ENCODE assay signal across 7 mouse cellular contexts in the genomic region with DNA sequence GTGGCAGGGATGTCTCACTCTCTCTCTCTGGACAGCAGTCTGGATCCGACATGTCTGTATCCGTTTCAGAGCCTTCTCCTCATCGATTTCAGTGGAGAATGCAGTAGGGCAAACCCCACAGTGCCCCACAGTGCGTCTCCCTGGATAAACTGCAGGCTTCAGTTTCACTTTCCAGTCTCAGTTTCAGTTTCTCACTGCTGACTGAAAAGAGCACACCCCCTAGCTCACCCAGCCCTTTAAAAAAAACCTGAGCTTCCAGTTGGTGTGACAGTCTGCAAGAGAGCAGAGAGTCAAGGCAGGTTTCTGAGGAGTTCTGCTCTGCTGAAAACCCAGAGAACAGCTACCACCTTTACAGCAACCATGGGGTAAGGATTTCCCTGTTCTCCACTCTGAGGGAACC. TPM values are rescaled to one million over a fixed set of nuclear protein-coding genes. Genes with fewer than 3 reads are reported as not detected.
DNase-seq lines count a peak whose midpoint lies in the region; ATAC-seq and TF ChIP-seq lines count a peak whose summit lies in the region.

Ifit1bl2 (minus strand) TSS at position 121 of the 400 bp plus-strand sequence.
Ifit1 (plus strand) TSS at position 249 of the 400 bp plus-strand sequence.

- H3K4me3 ChIP-seq in liver, embryonic 15.5 days (replicated peaks) = peak within 1 kb of the TSS; percentile 26; the same call in 1 of the 2 replicates
- H3K4me3 ChIP-seq in stomach, postnatal 0 days (ENCODE audit: low read depth, low read length) = peak within 1 kb of the TSS; percentile 25

- DNase-seq in 3134 (ENCODE audit: extremely low read depth, insufficient read length, low spot score) (peak; percentile 23), 3T3-L1 (ENCODE audit: low read depth, low spot score) (peak; percentile 73)
- peak; percentile 28 for DNase-seq in stomach, postnatal 0 days (ENCODE audit: low spot score)
- DNase-seq in cerebellum, adult 18-20 months = no peak
- DNase-seq in layer of hippocampus, adult 11-12 months (ENCODE audit: low spot score) = no peak

- TF ChIP-seq CTCF in stomach, postnatal 0 days (IDR thresholded peaks at IDR 0.05; ENCODE audit: low read depth) = no peak

- peaks cover 17% of the 10 kb centered on the region for H3K4me1 ChIP-seq in liver, embryonic 15.5 days (replicated peaks)
- H3K4me1 ChIP-seq in stomach, postnatal 0 days (replicated peaks; ENCODE audit: control insufficient read depth, insufficient read depth) = no peaks in the 10 kb centered on the region

- no peak within 1 kb of the TSS for H3K27ac ChIP-seq in liver, embryonic 15.5 days (replicated peaks)
- H3K27ac ChIP-seq in stomach, postnatal 0 days (replicated peaks) = no peak within 1 kb of the TSS

- H3K9ac ChIP-seq in liver, embryonic 15.5 days = peak within 1 kb of the TSS; percentile 35; the same call in 1 of the 2 replicates
- H3K9ac ChIP-seq in stomach, postnatal 0 days (ENCODE audit: low read length) = peak within 1 kb of the TSS; percentile 43

- no peak for TF ChIP-seq EP300 in stomach, postnatal 0 days (optimal IDR thresholded peaks at IDR 0.05)

- whole genome bisulfite sequencing in liver, embryonic 15.5 days (ENCODE audit: insufficient replicate concordance) = 31% methylated on average over 4 of the region's 4 CpGs
- 18% methylated on average over 4 of the region's 4 CpGs for WGBS in stomach, postnatal 0 days

- H3K36me3 ChIP-seq in liver, embryonic 15.5 days (replicated peaks) = no peaks in the 10 kb centered on the region
- no peaks in the 10 kb centered on the region for H3K36me3 ChIP-seq in stomach, postnatal 0 days (ENCODE audit: control insufficient read depth, insufficient read depth, low read length)

- peak within 1 kb of the TSS; percentile 46 for H3K4me2 ChIP-seq in liver, embryonic 15.5 days
- peak within 1 kb of the TSS; percentile 49 for H3K4me2 ChIP-seq in stomach, postnatal 0 days (replicated peaks; ENCODE audit: low read depth)

- H3K9me3 ChIP-seq in liver, embryonic 15.5 days (replicated peaks) = no peaks in the 10 kb centered on the region
- H3K9me3 ChIP-seq in stomach, postnatal 0 days (ENCODE audit: control insufficient read depth, low read length) = no peaks in the 10 kb centered on the region

- H3K27me3 ChIP-seq in liver, embryonic 15.5 days = peaks cover 15% of the 10 kb centered on the region; the same call in 1 of the 2 replicates
- no peaks in the 10 kb centered on the region for H3K27me3 ChIP-seq in stomach, postnatal 0 days (ENCODE audit: control insufficient read depth, insufficient read depth, low read length)

- ATAC-seq in granulocyte monocyte progenitor cell, adult 5-6 weeks (replicated peaks; ENCODE audit: poor library complexity, severe bottlenecking) = peak; percentile 87
- peak; percentile 10; the same call in 1 of the 2 replicates for ATAC-seq in liver, embryonic 15.5 days (ENCODE audit: insufficient read depth)
- peak; percentile 75; the same call in 1 of the 2 replicates for ATAC-seq in stomach, postnatal 0 days (ENCODE audit: low FRiP score, low TSS enrichment)

RNA-seq across cellular contexts. Expression of gene Ifit1bl2, which starts in this region (rescaled TPM):
- not detected in 2 replicates for total RNA-seq in granulocyte monocyte progenitor cell, adult 5-6 weeks (2014; fragmentation: Nextera tagmentation)
- 0.04 and 1.3 TPM in 2 replicates for total RNA-seq in granulocyte monocyte progenitor cell, adult 5-6 weeks (2017)
- polyA plus RNA-seq in liver, embryonic 15.5 days (2015; fragmentation: Nextera tagmentation; extraction: Ambion mirVana) = 0.07 and 0.21 TPM in 2 replicates
- 0.04 and 0.10 TPM in 2 replicates for polyA plus RNA-seq in stomach, postnatal 0 days (2015; fragmentation: Nextera tagmentation; extraction: Ambion mirVana)

RNA-seq across cellular contexts. Expression of gene Ifit1, which starts in this region (rescaled TPM):
- total RNA-seq in granulocyte monocyte progenitor cell, adult 5-6 weeks (2014; fragmentation: Nextera tagmentation) = 0.15 TPM in 1 of 2 replicates, not detected in the other
- 0.05 and 0.73 TPM in 2 replicates for total RNA-seq in granulocyte monocyte progenitor cell, adult 5-6 weeks (2017)
- polyA plus RNA-seq in liver, embryonic 15.5 days (2015; fragmentation: Nextera tagmentation; extraction: Ambion mirVana) = 0.99 and 1.5 TPM in 2 replicates
- polyA plus RNA-seq in stomach, postnatal 0 days (2015; fragmentation: Nextera tagmentation; extraction: Ambion mirVana) = 2.1 and 2.4 TPM in 2 replicates

Comparison
In these comparisons a context has a peak if more than half of its experiments do, and no peak if none do; other contexts are left out.
1. DNase-seq: peak in 3134 (single experiment), 3T3-L1 (single experiment) and stomach, postnatal 0 days (single experiment); none in cerebellum, adult 18-20 months (0 of 2) and layer of hippocampus, adult 11-12 months (single experiment).
2. ATAC-seq: peak in every context shown above with its lines; median percentile 87 in granulocyte monocyte progenitor cell, adult 5-6 weeks; 75 in stomach, postnatal 0 days; 10 in liver, embryonic 15.5 days.